Mouse (Mus musculus) thymus, adult 18-20 months (tissue): ENCODE measurements around the gene Tbx3.

Experiments
- DNase-seq, 2 experiments: peaks; one replicate each; pipeline ENCODE4 v3.0.0; 2022; ENCODE audit warnings: mixed read lengths in 2 of 2

Gene Tbx3

DNA sequence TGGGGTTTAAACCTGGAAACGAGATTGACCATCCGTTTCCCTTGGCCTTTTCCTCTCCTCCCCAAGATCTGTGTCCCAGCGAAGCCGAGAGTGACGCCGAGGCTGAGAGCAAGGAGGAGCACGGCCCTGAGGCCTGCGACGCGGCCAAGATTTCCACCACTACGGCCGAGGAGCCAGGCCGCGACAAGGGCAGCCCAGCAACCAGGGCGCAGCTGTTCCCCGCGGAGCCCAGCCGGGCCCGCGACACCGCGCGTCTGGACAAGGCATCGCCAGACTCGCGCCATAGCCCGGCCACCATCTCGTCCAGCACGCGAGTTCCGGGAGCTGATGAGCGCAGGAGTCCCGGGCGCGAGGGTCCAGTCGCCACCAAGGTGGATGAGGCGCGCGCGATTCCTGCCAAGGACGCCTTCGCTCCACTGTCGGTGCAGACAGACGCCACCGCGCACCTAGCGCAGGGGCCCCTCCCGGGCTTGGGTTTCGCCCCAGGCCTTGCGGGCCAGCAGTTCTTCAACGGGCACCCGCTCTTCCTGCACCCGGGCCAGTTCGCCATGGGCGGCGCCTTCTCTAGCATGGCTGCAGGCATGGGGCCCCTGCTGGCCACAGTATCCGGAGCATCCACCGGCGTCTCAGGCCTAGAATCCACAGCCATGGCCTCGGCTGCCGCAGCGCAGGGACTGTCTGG, 10.0 kb downstream of the Tbx3 start:
- no peak for DNase-seq

DNA sequence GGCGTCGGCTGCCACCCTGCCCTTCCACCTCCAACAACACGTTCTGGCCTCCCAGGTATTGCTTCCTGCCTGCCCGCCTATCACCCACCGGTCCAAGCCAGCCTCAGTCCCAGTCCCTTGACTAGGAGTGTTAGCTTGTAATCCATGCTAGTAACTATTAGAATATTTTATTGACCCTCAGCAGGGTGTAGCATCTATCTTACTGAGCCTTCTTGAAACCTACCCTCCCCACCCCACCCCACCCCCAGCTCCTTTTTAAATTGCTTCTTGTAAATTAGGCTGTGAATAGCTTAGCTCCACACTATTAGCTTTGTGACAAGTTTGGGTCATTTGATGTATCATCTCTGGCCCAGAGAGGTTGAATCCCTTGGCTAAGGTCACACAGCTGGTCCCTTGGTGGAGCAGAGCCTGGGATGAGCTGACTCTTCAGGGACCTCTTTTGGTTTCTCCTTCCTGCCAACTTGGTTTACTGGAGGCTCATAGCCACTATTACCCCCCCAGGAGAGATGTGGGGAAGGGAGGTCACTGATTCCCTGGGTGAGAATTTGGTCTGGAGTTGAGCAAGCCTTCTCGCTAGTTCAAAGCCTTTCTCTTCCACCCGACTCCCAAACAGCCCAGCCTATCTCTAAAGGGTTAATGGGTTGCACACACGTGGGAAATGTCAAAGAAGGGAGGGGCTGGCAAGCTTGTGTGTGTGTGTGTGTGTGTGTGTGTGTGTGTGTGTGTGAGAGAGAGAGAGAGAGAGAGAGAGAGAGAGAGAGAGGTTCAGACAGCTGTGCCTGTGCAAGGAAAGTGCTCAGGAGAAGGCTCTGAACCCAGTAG, 10.8 kb downstream of the Tbx3 start:
- no peak for DNase-seq

DNA sequence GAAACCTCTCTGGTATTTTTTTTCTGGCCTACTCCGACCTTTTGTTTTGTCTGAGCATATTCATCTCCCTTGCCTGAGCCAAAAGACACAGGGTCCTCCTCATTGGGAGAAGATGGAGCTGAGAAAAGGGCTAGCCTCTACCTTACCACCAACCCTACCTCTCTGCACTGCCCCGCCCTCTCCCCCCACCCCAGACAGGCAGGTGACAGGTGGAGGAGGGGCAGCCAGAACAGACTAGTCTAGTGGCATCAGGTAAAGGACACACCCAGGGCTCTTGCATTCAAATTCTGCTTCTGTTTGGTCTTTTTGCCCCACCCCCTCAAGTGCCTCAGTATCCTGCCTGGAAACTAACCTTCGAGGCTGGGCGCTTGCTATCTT, 11.4 kb downstream of the Tbx3 start:
- DNase-seq = no peak

GRCm38 (mm10) chr5:119682646-119683515, 12.4 kb downstream of the Tbx3 start:
- DNase-seq = no peak

DNA sequence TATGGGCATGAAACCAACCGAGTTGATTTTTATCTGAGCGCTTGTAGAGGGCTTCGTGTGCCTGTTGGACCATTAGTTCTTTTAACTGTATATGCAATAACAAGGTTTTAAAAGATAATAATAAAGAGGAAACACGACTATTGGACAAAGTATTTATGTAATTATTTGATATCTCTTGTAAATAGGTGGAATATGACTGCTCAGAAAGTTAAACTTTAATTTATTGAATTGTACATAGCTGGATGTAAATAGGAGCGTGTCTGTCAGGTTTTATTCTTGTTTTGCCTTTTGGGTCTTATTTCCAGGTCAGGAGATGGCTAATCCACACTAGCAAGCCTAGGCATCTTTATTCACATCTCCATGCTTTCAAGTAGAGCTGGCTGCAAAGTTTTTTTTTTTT, 13.4 kb downstream of the Tbx3 start:
- no peak for DNase-seq

- no peak for DNase-seq
These were observed 14.4 kb downstream of the Tbx3 start for GRCm38 (mm10) chr5:119684701-119685391.

- DNase-seq = no peak
These were observed 15.2 kb downstream of the Tbx3 start for GRCm38 (mm10) chr5:119685446-119686198.

- DNase-seq = no peak
These were observed 15.9 kb downstream of the Tbx3 start for GRCm38 (mm10) chr5:119686199-119686964.

DNA sequence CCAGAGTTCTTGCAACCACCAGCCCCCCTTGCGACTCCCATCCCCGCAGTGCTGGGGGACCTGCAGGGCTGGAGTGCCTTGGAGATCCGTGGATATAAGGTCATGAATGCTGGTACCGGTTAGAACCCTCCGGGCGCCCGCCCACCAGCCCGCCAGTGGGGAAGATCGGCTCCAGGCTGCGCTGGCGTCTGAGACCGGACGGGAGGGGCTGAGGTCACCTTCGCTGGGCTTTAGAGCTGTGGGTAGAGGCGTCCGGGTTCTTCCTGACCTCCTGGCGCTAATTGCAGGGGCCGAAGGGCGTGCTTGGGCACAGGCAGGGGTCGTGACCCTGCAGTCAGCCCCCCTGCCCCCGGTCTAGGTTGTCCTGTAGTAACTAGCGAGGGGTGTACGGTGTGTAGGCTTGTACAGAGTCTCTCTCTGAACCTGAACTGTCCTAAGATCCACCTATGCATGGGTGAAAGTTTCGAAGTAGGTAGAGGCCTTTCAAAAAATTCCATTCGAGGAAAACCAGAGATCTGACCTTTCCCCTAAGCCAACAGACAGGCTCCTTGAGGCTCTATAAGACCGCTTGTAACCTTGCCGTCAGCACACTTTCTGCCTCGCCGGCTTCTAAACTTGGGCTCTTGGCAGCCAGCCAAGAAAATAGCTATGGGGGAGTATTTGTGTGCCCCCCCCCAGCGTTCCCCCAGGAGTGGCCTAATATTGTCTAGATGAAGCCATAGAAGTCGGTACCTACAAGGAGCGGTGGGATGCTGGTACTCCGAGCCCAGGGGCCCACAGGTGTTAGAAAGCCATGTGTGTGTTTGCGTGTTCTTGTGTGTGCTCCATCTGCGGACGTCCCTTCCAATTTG, 16.8 kb downstream of the Tbx3 start:
- no peak for DNase-seq

DNA sequence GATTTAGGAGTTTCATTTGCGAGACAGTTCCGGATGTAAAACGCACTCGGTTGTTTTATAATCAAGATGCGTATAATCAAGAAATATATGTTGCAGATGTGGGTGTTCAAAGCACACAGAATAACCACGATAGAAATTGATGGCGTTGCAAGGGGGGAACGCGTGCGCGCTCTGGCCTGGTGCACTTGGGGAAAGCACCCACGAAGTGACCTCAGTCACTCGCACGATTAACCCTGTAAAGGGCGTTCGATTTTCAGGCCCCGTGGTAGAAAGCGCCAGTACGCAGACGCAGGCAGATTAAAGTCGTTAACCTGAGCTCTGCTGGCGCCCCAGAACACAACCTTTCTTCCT, 17.4 kb downstream of the Tbx3 start:
- DNase-seq = no peak

DNA sequence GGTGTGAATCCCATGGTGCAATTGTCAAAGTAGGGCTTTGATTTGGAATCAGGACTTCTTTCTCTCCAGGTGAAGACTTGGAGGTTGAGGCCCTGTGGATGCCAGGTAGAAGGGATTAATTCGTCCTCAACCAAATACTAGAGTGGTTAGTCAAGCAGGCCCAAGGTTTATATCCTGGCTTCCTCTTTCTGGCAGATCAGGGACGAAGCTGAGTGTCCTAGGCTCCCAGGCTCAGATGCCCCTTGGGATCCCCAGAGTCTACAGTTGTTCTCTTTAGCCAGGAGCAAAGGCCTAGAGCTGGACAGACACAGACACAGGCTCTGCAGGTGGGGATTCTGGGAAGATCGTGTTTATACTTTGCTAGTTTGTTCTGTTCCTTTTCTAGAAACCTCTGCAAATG, 17.8 kb downstream of the Tbx3 start:
- DNase-seq = no peak

DNA sequence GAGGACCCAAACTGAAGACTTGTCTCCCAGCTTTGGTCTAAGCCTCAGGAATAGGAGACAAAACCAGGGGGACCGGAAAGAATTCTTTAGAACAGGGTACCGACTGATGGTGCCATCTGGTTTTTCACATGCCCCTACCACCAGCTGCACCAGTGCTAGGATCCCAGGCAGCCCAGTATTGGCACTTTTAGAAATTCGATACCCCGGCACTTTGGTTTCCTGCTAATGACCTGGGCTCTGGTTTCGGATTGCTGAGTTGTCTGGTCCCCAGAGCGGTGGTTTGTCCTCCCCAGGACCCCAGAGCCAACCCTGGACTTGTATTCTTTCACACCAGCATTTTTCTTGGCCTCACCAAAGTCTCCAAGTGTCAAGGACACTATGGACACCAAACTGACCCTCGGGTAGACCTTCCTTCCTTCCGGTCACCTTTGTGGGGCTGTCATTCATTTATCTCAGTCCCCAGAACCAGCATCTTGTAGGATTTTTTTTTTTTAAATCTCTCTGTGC, 18.5 kb downstream of the Tbx3 start:
- no peak for DNase-seq

GRCm38 (mm10) chr5:119689501-119689900, 19.0 kb downstream of the Tbx3 start:
- no peak for DNase-seq

GRCm38 (mm10) chr5:119691075-119691474, 20.6 kb downstream of the Tbx3 start:
- no peak for DNase-seq

GRCm38 (mm10) chr5:119692425-119692824, 22.0 kb downstream of the Tbx3 start:
- no peak for DNase-seq

DNA sequence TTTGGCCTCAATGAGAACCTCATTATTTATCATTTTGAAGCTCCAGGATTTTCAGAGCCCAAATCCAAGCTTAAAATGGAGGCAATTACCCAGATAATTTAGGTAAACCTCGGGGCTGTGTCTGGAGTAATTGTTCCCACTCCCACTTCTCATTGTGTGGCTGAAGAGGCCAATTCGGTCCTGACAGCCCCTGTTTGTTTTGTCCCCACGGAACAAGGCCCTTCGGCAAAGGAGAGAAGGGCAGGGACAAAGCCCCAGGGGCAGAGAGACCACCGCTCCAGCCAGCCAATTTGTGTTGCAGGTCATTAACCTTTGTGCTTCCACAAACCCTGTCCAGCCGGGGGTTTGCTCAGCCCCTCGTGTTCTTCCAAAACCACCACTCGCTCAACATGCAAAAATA, 24.4 kb downstream of the Tbx3 start:
- DNase-seq = no peak

DNA sequence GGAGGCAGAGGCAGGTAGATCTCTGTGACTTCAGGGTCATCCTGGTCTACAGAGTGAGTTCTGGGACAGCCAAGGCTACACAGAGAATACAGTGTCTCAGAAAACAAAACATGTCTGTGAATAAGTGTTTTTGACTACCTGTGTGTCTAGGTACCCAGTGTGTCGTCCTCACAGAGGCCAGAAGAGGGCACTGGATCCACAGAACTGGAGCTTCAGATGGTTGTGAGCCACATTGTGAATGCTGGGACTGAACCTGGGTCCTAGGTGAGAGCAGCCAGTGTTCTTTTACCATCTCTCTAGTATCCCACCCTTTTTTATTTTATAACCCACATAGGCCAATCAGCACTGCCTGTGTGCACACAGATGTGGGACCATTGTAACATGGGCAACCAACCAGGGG, 32.6 kb downstream of the Tbx3 start:
- DNase-seq = no peak

DNA sequence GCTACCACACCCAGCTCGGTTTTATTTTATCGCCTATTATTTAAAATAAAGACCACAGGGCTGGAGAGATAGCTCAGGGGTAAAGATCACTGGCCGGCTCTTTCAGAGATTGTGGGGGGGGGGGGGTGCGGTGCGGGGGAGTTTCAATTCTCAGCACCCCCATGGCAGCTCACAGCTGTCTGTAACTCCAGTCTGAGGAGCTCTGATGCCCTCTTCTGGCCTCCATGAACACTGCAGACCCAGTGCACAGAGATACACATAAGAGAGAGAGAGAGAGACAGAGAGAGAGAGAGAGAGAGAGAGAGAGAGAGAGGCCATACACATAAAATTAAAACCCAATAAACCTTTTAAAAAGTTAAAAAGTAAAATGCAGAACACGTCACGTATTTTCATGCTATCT, 34.4 kb downstream of the Tbx3 start:
- no peak for DNase-seq

DNA sequence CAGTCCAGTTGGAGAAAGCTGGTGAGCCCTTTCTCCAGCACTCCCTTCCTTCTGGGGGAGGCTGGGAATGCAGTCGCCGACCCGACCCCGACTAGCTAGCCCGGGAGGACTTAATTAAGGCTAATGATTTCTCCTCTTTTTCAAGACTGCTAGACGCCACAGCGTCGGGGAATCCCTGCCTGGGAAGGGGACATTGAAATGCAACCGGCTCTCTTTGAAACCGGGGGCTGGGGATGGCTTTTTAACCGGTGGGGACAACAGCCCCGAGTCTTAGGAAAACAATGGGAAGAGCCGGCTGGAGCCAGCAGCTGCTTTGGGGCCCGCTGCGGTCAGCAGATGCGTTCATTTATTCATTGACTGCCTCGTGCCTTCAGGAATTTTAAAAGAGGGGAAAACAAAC, 36.0 kb downstream of the Tbx3 start:
- no peak for DNase-seq
